Mouse (Mus musculus) CH12.LX (cell line): ENCODE data around the gene Smim27. TPM values are rescaled to one million over a fixed set of nuclear protein-coding genes. Genes with fewer than 3 reads are reported as not detected.

Source experiments
- DNase-seq: peaks from one replicate; pipeline ENCODE4 v3.0.0-alpha.2; 2013; ENCODE audit errors: extremely low read depth
- H3K27ac ChIP-seq: 2 replicates; pipeline ENCODE4 v1.5.1; 2012; ENCODE audit warnings: low read depth, mild to moderate bottlenecking, control low read depth, moderate library complexity; ENCODE audit not compliant: insufficient read depth
- H3K27me3 ChIP-seq: replicated peaks from 2 replicates; pipeline ENCODE3; 2012; ENCODE audit warnings: inconsistent platforms
- H3K36me3 ChIP-seq, 2 experiments: replicated peaks in 1 of 2; 2 replicates each; pipeline versions ENCODE3 to v1.6.1; 2012; ENCODE audit warnings: inconsistent platforms in 1 of 2, low read length in 1 of 2, mild to moderate bottlenecking in 1 of 2, mixed read lengths in 1 of 2, moderate library complexity in 1 of 2; ENCODE audit not compliant: control insufficient read depth in 1 of 2, insufficient read depth in 1 of 2
- H3K4me1 ChIP-seq, 2 experiments: 2 replicates each; pipeline ENCODE4 v1.6.1; 2012; ENCODE audit warnings: inconsistent platforms in 1 of 2, moderate library complexity in 1 of 2; ENCODE audit not compliant: insufficient read depth in 2 of 2, control insufficient read depth in 1 of 2
- H3K4me2 ChIP-seq: 2 replicates; pipeline ENCODE4 v1.6.1; 2012; ENCODE audit warnings: low read depth, mild to moderate bottlenecking, control low read depth; ENCODE audit not compliant: poor library complexity, insufficient read depth, severe bottlenecking
- H3K4me3 ChIP-seq, 3 experiments: fragments of 150-350 bp in 1 of 3; sonication (generic) in 1 of 3; replicated peaks in 1 of 3; 2 replicates each; pipeline versions ENCODE3 to v1.5.1; 2011 to 2012; ENCODE audit warnings: low read depth in 2 of 3, low read length in 2 of 3, mild to moderate bottlenecking in 2 of 3, moderate library complexity in 2 of 3, control low read depth in 1 of 3, improper control_type of control experiment in 1 of 3, inconsistent platforms in 1 of 3, mixed read lengths in 1 of 3; ENCODE audit not compliant: poor library complexity in 1 of 3
- H3K79me2 ChIP-seq: replicated peaks from 2 replicates; pipeline ENCODE4 v1.6.1; 2012; ENCODE audit warnings: mild to moderate bottlenecking, moderate library complexity; ENCODE audit not compliant: control insufficient read depth, poor library complexity, insufficient read depth, severe bottlenecking; ENCODE audit errors: extremely low read depth
- H3K9ac ChIP-seq: 2 replicates; pipeline ENCODE4 v1.6.1; 2012; ENCODE audit warnings: low read depth, mild to moderate bottlenecking, control low read depth, moderate library complexity; ENCODE audit not compliant: insufficient read depth
- H3K9me3 ChIP-seq: replicated peaks from 2 replicates; pipeline ENCODE3; 2012; ENCODE audit warnings: low read length, inconsistent platforms, mixed read lengths
- BHLHE40 ChIP-seq: IDR thresholded peaks from 2 replicates; pipeline ENCODE4 v1.6.1; 2011; ENCODE audit warnings: mild to moderate bottlenecking, low read depth, low read length, improper control_type of control experiment
- CHD1 ChIP-seq: IDR thresholded peaks from 2 replicates; pipeline ENCODE4 v1.6.1; 2012; ENCODE audit warnings: low read depth, low read length, improper control_type of control experiment, inconsistent platforms
- ELF1 ChIP-seq: IDR thresholded peaks from 2 replicates; pipeline ENCODE4 v1.6.1; 2014; ENCODE audit warnings: low read depth, mild to moderate bottlenecking, inconsistent platforms, low read length, improper control_type of control experiment
- EP300 ChIP-seq: IDR thresholded peaks from 2 replicates; pipeline ENCODE4 v1.6.1; 2011; ENCODE audit warnings: low read length, improper control_type of control experiment
- HCFC1 ChIP-seq: IDR thresholded peaks from 2 replicates; pipeline ENCODE4 v1.6.1; 2012; ENCODE audit warnings: low read depth, mild to moderate bottlenecking, inconsistent platforms, low read length, improper control_type of control experiment
- IRF4 ChIP-seq: IDR thresholded peaks from 2 replicates; pipeline ENCODE4 v1.6.1; 2014; ENCODE audit warnings: low read depth, mild to moderate bottlenecking, inconsistent platforms, low read length, improper control_type of control experiment
- JUND ChIP-seq: conservative IDR thresholded peaks from 2 replicates; pipeline ENCODE4 v1.6.1; 2011; ENCODE audit warnings: low read depth, low read length, improper control_type of control experiment
- KAT2A ChIP-seq: IDR thresholded peaks from 2 replicates; pipeline ENCODE4 v1.6.1; 2012; ENCODE audit warnings: low read length, improper control_type of control experiment, inconsistent platforms; ENCODE audit not compliant: insufficient replicate concordance
- MAFK ChIP-seq: IDR thresholded peaks from 2 replicates; pipeline ENCODE4 v1.6.1; 2011; ENCODE audit warnings: low read length, improper control_type of control experiment; ENCODE audit not compliant: insufficient replicate concordance
- MAX ChIP-seq: IDR thresholded peaks from 2 replicates; pipeline ENCODE4 v1.6.1; 2011; ENCODE audit warnings: low read length, improper control_type of control experiment
- MAZ ChIP-seq: IDR thresholded peaks from 2 replicates; pipeline ENCODE4 v1.6.1; 2012; ENCODE audit warnings: low read depth, mild to moderate bottlenecking, inconsistent platforms, low read length, improper control_type of control experiment, moderate library complexity
- MEF2A ChIP-seq: IDR thresholded peaks from 2 replicates; pipeline ENCODE4 v1.6.1; 2014; ENCODE audit warnings: low read depth, mild to moderate bottlenecking, inconsistent platforms, low read length, improper control_type of control experiment, borderline replicate concordance
- MXI1 ChIP-seq: IDR thresholded peaks from 2 replicates; pipeline ENCODE4 v1.6.1; 2011; ENCODE audit warnings: mild to moderate bottlenecking, low read depth, low read length, improper control_type of control experiment
- MYC ChIP-seq: IDR thresholded peaks from 2 replicates; pipeline ENCODE4 v1.6.1; 2011; ENCODE audit warnings: low read depth, mild to moderate bottlenecking, improper control_type of control experiment, low read length
- NELFE ChIP-seq: IDR thresholded peaks from 2 replicates; pipeline ENCODE4 v1.6.1; 2011; ENCODE audit warnings: low read depth, low read length, improper control_type of control experiment
- PAX5 ChIP-seq: IDR thresholded peaks from 2 replicates; pipeline ENCODE4 v1.6.1; 2012; ENCODE audit warnings: low read length, inconsistent platforms, mixed read lengths
- POLR2A ChIP-seq: IDR thresholded peaks from 2 replicates; pipeline ENCODE4 v1.6.1; 2011; ENCODE audit warnings: low read depth, mild to moderate bottlenecking, improper control_type of control experiment, low read length
- POLR2AphosphoS2 ChIP-seq: IDR thresholded peaks from 2 replicates; pipeline ENCODE4 v1.6.1; 2011; ENCODE audit warnings: low read depth, low read length, improper control_type of control experiment
- RCOR1 ChIP-seq: conservative IDR thresholded peaks from 2 replicates; pipeline ENCODE4 v1.6.1; 2012; ENCODE audit warnings: low read depth, mild to moderate bottlenecking, inconsistent platforms, low read length, improper control_type of control experiment
- SMC3 ChIP-seq: IDR thresholded peaks from 2 replicates; pipeline ENCODE4 v1.6.1; 2011; ENCODE audit warnings: low read depth, low read length, improper control_type of control experiment
- UBTF ChIP-seq: IDR thresholded peaks from 2 replicates; pipeline ENCODE4 v1.6.1; 2012; ENCODE audit warnings: low read depth, mild to moderate bottlenecking, inconsistent platforms, low read length, improper control_type of control experiment, moderate library complexity
- USF2 ChIP-seq: conservative IDR thresholded peaks from 2 replicates; pipeline ENCODE4 v1.6.1; 2011; ENCODE audit warnings: low read depth, low read length, improper control_type of control experiment
- ZC3H11A ChIP-seq: IDR thresholded peaks from 2 replicates; pipeline ENCODE4 v1.6.1; 2012; ENCODE audit warnings: low read depth, mild to moderate bottlenecking, inconsistent platforms, low read length, improper control_type of control experiment
- ZKSCAN1 ChIP-seq: IDR thresholded peaks from 2 replicates; pipeline ENCODE4 v1.6.1; 2012; ENCODE audit warnings: low read depth, inconsistent platforms, low read length, improper control_type of control experiment, borderline replicate concordance
- ZNF384 ChIP-seq: IDR thresholded peaks from 2 replicates; pipeline ENCODE4 v1.6.1; 2012; ENCODE audit warnings: low read depth, low read length, improper control_type of control experiment, inconsistent platforms
- dilution Hi-C: fragments of 300-500 bp; cut with MboI; formaldehyde crosslinking; loops from 2 replicates; pipeline ENCODE4 v1.14.3; 2020; ENCODE audit warnings: low sequenced_read_pairs; ENCODE audit not compliant: extremely low pct_unique_long_range_greater_than_20kb, extremely low pct_ligation_motif_present
- in situ Hi-C: fragments of 300-500 bp; cut with MboI; formaldehyde crosslinking; loops from 3 replicates; pipeline ENCODE4 v1.14.3; 2019; ENCODE audit warnings: low sequenced_read_pairs, low pct_ligation_motif_present, low pct_unique_long_range_greater_than_20kb, mixed read lengths
- polyA plus RNA-seq: library from polyadenylated mRNA; unstranded; fragments of >175 nt; gene quantifications from 2 replicates; pipeline ENCODE4 v1.2.1, GENCODE M21; 2012; ENCODE audit warnings: low read depth; ENCODE audit not compliant: insufficient read length
- total RNA-seq, 2 experiments: library from RNA; depleted of rRNA; stranded (reverse); fragments of 300-350 nt in 1 of 2; fragments of >200 nt in 1 of 2; gene quantifications; 2 replicates each; pipeline ENCODE4 v1.2.3; 2012 to 2014

Smim27 gene
- total and polyA plus RNA-seq, 3 experiments: 1.6 to 9.7 (median 6.5) TPM

DNA sequence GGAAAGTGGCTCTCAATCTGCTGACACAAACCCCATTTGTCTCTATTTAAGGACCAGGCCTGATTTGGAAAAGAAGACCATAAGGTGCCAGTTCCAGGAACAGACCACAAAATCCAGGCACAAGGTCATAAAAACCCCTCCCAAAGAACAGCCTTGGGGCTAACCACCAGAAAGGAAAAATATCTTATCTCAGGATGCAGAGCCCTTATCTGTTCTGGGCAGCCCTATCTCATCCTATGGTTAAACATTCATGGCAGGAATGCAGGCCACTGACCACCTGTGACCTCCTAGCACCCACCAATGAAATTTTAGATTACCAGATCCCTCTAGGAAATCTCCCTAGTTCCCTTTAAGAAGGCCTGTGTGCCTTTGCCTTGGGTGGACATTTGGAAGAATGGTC lies 40.3 kb downstream of the Smim27 start:
- Histone ChIP-seq H3K4me2 (no peak overlapping the region), H3K9ac (no peak overlapping the region), H3K27me3 (no peaks in the 10 kb centered on the region), H3K4me3 (no peak overlapping the region), H3K36me3 (no peaks in the 10 kb centered on the region), H3K4me1 (peaks cover 0 to 5% of the 10 kb centered on the region in 2 experiments; a peak in 2 of 4 replicates), H3K79me2 (no peaks in the 10 kb centered on the region), H3K27ac (no peak overlapping the region), H3K9me3 (peaks cover 3% of the 10 kb centered on the region)
- in situ Hi-C loops: no loop called here
- dilution Hi-C loops: no loop called here
- no peak for TF ChIP-seq ELF1
- no peak for TF ChIP-seq RCOR1
- TF ChIP-seq BHLHE40: no peak
- no peak for TF ChIP-seq MAFK
- TF ChIP-seq MYC: no peak
- TF ChIP-seq MEF2A: no peak
- no peak for DNase-seq

- Histone ChIP-seq H3K9ac (no peak overlapping the region), H3K36me3 (no peaks in the 10 kb centered on the region), H3K4me3 (no peak overlapping the region), H3K9me3 (peaks cover 3% of the 10 kb centered on the region), H3K27me3 (no peaks in the 10 kb centered on the region), H3K4me2 (no peak overlapping the region), H3K4me1 (peaks cover 0 to 5% of the 10 kb centered on the region in 2 experiments; a peak in 2 of 4 replicates), H3K79me2 (no peaks in the 10 kb centered on the region), H3K27ac (no peak overlapping the region)
- TF ChIP-seq UBTF (no peak), USF2 (no peak), SMC3 (no peak), PAX5 (no peak), MAZ (no peak), IRF4 (no peak), ZNF384 (no peak), MEF2A (no peak), ELF1 (no peak), NELFE (no peak)
- dilution Hi-C loops (no loop called here), in situ Hi-C loops (no loop called here)
- DNase-seq: no peak
These were observed 41.5 kb downstream of the Smim27 start for GRCm38 (mm10) chr4:40310796-40311383.

DNA sequence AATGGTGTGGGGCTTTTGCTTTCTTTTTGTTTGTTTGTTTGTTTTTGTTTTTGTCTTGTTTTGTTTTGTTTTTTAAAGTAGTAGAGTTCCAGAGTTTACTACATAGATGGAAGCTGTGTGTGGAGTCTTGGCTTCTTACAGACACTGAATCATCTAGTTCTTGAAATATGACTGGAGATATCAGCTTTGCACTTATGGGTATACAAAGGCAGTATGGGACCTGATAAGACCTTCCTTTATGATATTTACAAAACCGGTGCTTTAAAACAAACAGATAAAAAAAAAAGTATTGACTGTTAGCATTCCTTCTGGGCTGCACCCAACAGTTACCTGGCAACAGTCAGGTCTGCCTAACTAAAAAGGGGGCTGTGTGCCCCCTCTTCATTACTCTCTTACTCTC lies 42.8 kb downstream of the Smim27 start:
- Histone ChIP-seq H3K9me3 (peaks cover 3% of the 10 kb centered on the region), H3K79me2 (no peaks in the 10 kb centered on the region), H3K4me2 (no peak overlapping the region), H3K9ac (no peak overlapping the region), H3K4me3 (no peak overlapping the region), H3K4me1 (peaks cover 0 to 5% of the 10 kb centered on the region in 2 experiments; a peak in 2 of 4 replicates), H3K27me3 (no peaks in the 10 kb centered on the region), H3K36me3 (no peaks in the 10 kb centered on the region), H3K27ac (no peak overlapping the region)
- dilution Hi-C loops: no loop called here
- in situ Hi-C loops: no loop called here
- DNase-seq: no peak
- TF ChIP-seq MAZ: no peak
- no peak for TF ChIP-seq HCFC1
- no peak for TF ChIP-seq CHD1
- TF ChIP-seq UBTF: no peak
- no peak for TF ChIP-seq POLR2A
- TF ChIP-seq MAFK: no peak
- no peak for TF ChIP-seq JUND
- no peak for TF ChIP-seq EP300
- TF ChIP-seq MXI1: no peak
- TF ChIP-seq ZC3H11A: no peak
- no peak for TF ChIP-seq ELF1
- no peak for TF ChIP-seq USF2
- no peak for TF ChIP-seq ZKSCAN1
- no peak for TF ChIP-seq ZNF384
- no peak for TF ChIP-seq RCOR1
- TF ChIP-seq PAX5: no peak
- no peak for TF ChIP-seq POLR2AphosphoS2
- TF ChIP-seq MAX: no peak
- TF ChIP-seq KAT2A: no peak
